Mouse (Mus musculus): ENCODE data around the gene Nit1. TPM values are rescaled to one million over a fixed set of nuclear protein-coding genes. Genes with fewer than 3 reads are reported as not detected.

Nit1 gene
- polyA plus RNA-seq (2012; rRNA removed; ENCODE audit: low replicate concordance), result 54.6 and 76.1 TPM in 2 replicates

GRCm38 (mm10) chr1:171345225-171346094, at the start of gene Nit1, which contains the start of gene Pfdn2:
TSS of gene Nit1 (minus strand) at chr1:171345646.
TSS of gene Pfdn2 (plus strand) at chr1:171345670.

GRCm38 (mm10) chr1:171388376-171389102, 43.1 kb upstream of the Nit1 start, which contains the start of gene Arhgap30:
TSS of gene Arhgap30 (plus strand) at chr1:171388954.

GRCm38 (mm10) chr1:171369845-171370556, 24.6 kb upstream of the Nit1 start, which contains the start of gene Nectin4:
TSS of gene Nectin4 (plus strand) at chr1:171370099.

GRCm38 (mm10) chr1:171360656-171361055, 15.2 kb upstream of the Nit1 start, which contains the start of gene Klhdc9:
TSS of gene Klhdc9 (minus strand) at chr1:171360798.

GRCm38 (mm10) chr1:171328839-171329432, 16.5 kb downstream of the Nit1 start, which contains the start of gene Dedd:
TSS of gene Dedd (plus strand) at chr1:171329145.

GRCm38 (mm10) chr1:171294298-171295062, 51.0 kb downstream of the Nit1 start, which contains the start of gene Ufc1:
TSS of gene Ufc1 (minus strand) at chr1:171295024.

Other genes starting within 250 kb of the Nit1 start
- 6.9 and 8.9 TPM in 2 replicates for gene Cfap126, start 231.7 kb downstream of the Nit1 start, polyA plus RNA-seq (2012; rRNA removed; ENCODE audit: low replicate concordance)
- gene Sdhc, start 195.0 kb downstream of the Nit1 start, polyA plus RNA-seq (2012; rRNA removed; ENCODE audit: low replicate concordance), result 312 and 379 TPM in 2 replicates
- 5.5 and 11.1 TPM in 2 replicates for gene Mpz, start 194.9 kb downstream of the Nit1 start, polyA plus RNA-seq (2012; rRNA removed; ENCODE audit: low replicate concordance)
- 5.6 and 108 TPM in 2 replicates for gene Pcp4l1, start 149.4 kb downstream of the Nit1 start, polyA plus RNA-seq (2012; rRNA removed; ENCODE audit: low replicate concordance)
- 0.04 and 0.05 TPM in 2 replicates for gene Nr1i3, start 131.7 kb downstream of the Nit1 start, polyA plus RNA-seq (2012; rRNA removed; ENCODE audit: low replicate concordance)
- gene Tomm40l, start 123.1 kb downstream of the Nit1 start, polyA plus RNA-seq (2012; rRNA removed; ENCODE audit: low replicate concordance), result 44.5 and 52.7 TPM in 2 replicates
- 2.0 and 6.4 TPM in 2 replicates for gene Apoa2, start 120.6 kb downstream of the Nit1 start, polyA plus RNA-seq (2012; rRNA removed; ENCODE audit: low replicate concordance)
- 88.4 and 215 TPM in 2 replicates for gene Fcer1g, start 111.3 kb downstream of the Nit1 start, polyA plus RNA-seq (2012; rRNA removed; ENCODE audit: low replicate concordance)
- 3.4 and 17.1 TPM in 2 replicates for gene Adamts4, start 95.2 kb downstream of the Nit1 start, polyA plus RNA-seq (2012; rRNA removed; ENCODE audit: low replicate concordance)
- 200 and 214 TPM in 2 replicates for gene Ndufs2, start 94.3 kb downstream of the Nit1 start, polyA plus RNA-seq (2012; rRNA removed; ENCODE audit: low replicate concordance)
- gene B4galt3, start 75.3 kb downstream of the Nit1 start, polyA plus RNA-seq (2012; rRNA removed; ENCODE audit: low replicate concordance), result 35.7 and 84.0 TPM in 2 replicates
- gene Ppox, start 64.5 kb downstream of the Nit1 start, polyA plus RNA-seq (2012; rRNA removed; ENCODE audit: low replicate concordance), result 62.6 and 104 TPM in 2 replicates
- gene Usp21, start 57.7 kb downstream of the Nit1 start, polyA plus RNA-seq (2012; rRNA removed; ENCODE audit: low replicate concordance), result 37.7 and 84.4 TPM in 2 replicates
- 36.2 and 46.1 TPM in 2 replicates for gene Ufc1, start 50.6 kb downstream of the Nit1 start, polyA plus RNA-seq (2012; rRNA removed; ENCODE audit: low replicate concordance)
- 42.6 and 67.2 TPM in 2 replicates for gene Dedd, start 16.5 kb downstream of the Nit1 start, polyA plus RNA-seq (2012; rRNA removed; ENCODE audit: low replicate concordance)
- gene Pfdn2, start within 50 bp of the Nit1 start, polyA plus RNA-seq (2012; rRNA removed; ENCODE audit: low replicate concordance), result 18.1 and 21.6 TPM in 2 replicates
- gene Klhdc9, start 15.2 kb upstream of the Nit1 start, polyA plus RNA-seq (2012; rRNA removed; ENCODE audit: low replicate concordance), result 0.69 and 1.6 TPM in 2 replicates
- 0.75 and 5.6 TPM in 2 replicates for gene Nectin4, start 24.5 kb upstream of the Nit1 start, polyA plus RNA-seq (2012; rRNA removed; ENCODE audit: low replicate concordance)
- gene Arhgap30, start 43.3 kb upstream of the Nit1 start, polyA plus RNA-seq (2012; rRNA removed; ENCODE audit: low replicate concordance), result 6.3 and 10.3 TPM in 2 replicates
- 70.6 and 125 TPM in 2 replicates for gene Usf1, start 65.7 kb upstream of the Nit1 start, polyA plus RNA-seq (2012; rRNA removed; ENCODE audit: low replicate concordance)
- 1.4 and 2.1 TPM in 2 replicates for gene Tstd1, start 73.2 kb upstream of the Nit1 start, polyA plus RNA-seq (2012; rRNA removed; ENCODE audit: low replicate concordance)
- 67.4 and 79.5 TPM in 2 replicates for gene F11r, start 91.9 kb upstream of the Nit1 start, polyA plus RNA-seq (2012; rRNA removed; ENCODE audit: low replicate concordance)
- 2.8 and 6.5 TPM in 2 replicates for gene Alyref2, start 157.8 kb upstream of the Nit1 start, polyA plus RNA-seq (2012; rRNA removed; ENCODE audit: low replicate concordance)
- 0.30 TPM in 1 of 2 replicates, not detected in the other for gene Itln1, start 189.6 kb upstream of the Nit1 start, polyA plus RNA-seq (2012; rRNA removed; ENCODE audit: low replicate concordance)
- 0.40 and 1.7 TPM in 2 replicates for gene Cd244a, start 213.5 kb upstream of the Nit1 start, polyA plus RNA-seq (2012; rRNA removed; ENCODE audit: low replicate concordance)

Data from subcutaneous adipose tissue, adult 2 months (tissue).